Mouse (Mus musculus): ENCODE measurements around the gene Etv6. TPM values are rescaled to one million over a fixed set of nuclear protein-coding genes. Genes with fewer than 3 reads are reported as not detected.

The Etv6 gene
- polyA plus RNA-seq, 1 experiment: 16.3 TPM

DNA sequence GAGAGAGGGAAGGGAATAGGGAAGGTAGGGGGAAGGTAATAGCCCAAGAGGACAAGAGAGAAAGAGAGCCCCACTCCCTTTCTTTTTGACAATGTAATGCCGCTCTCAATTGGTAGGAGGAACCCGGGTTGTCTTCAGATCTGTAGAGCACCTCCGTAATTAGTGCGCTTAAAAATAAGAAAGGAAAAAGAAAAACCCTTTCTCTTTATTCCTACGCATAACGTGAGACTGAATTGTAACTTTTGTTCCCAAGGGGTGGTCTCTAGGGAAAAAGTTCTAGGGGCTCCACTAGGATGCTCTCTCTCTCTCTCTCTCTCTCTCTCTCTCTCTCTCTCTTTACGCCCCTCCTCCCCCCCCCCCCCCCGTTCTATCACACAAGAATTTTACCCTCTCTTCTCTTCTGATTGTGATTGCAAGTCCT is 1.0 kb downstream of the Etv6 start:
- 1% methylated on average over 7 of the region's 8 CpGs for whole genome bisulfite sequencing
- Histone ChIP-seq H3K4me3 (ENCODE audit: insufficient read depth, low read depth, low read length) (peak overlapping the region; percentile 96), H3K36me3 (ENCODE audit: control insufficient read depth, insufficient read depth, low read length) (no peaks in the 10 kb centered on the region), H3K4me1 (ENCODE audit: control insufficient read depth, insufficient read depth, low read length) (peaks cover 28% of the 10 kb centered on the region), H3K27ac (ENCODE audit: insufficient read depth, low read depth, low read length) (peak overlapping the region; percentile 100), H3K27me3 (replicated peaks; ENCODE audit: control insufficient read depth, insufficient read depth, low read length) (no peaks in the 10 kb centered on the region)
- no peak for TF ChIP-seq POLR2A (IDR thresholded peaks at IDR 0.05; ENCODE audit: low read depth, low read length)
- no peak for TF ChIP-seq CTCF (conservative IDR thresholded peaks at IDR 0.05; ENCODE audit: insufficient read depth, insufficient read length, low read depth, low read length)
- DNase-seq: no peak

DNA sequence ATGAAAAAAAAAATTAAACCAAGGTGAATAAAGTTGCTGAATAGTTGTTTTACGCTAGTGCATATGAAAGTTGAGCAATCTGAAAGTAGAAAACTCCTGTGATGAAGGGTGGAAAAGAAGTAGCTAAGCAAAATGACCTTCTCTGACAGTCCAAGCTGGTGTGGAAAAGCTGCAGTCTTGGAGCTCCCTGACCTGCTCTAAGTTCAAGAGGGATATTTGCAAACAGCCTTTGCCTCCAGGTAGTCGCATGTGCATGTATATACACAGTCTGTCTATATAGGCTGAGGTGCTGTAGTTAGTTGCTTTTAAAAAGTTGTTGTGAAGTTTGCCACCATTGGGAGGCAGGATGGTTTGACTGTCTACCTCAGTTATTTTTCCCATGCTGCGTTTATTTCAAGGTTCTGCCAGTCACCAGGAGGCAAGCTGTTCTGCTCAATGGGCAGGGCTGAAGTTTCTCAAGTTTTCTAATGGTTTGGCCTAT is 1.5 kb downstream of the Etv6 start:
- Histone ChIP-seq H3K27ac (ENCODE audit: insufficient read depth, low read depth, low read length) (peak overlapping the region; percentile 40), H3K27me3 (replicated peaks; ENCODE audit: control insufficient read depth, insufficient read depth, low read length) (no peaks in the 10 kb centered on the region), H3K4me3 (ENCODE audit: insufficient read depth, low read depth, low read length) (peak overlapping the region; percentile 96), H3K4me1 (ENCODE audit: control insufficient read depth, insufficient read depth, low read length) (peaks cover 33% of the 10 kb centered on the region), H3K36me3 (ENCODE audit: control insufficient read depth, insufficient read depth, low read length) (no peaks in the 10 kb centered on the region)
- WGBS: 12% methylated on average over 3 of the region's 3 CpGs
- no peak for TF ChIP-seq POLR2A (IDR thresholded peaks at IDR 0.05; ENCODE audit: low read depth, low read length)
- TF ChIP-seq CTCF (conservative IDR thresholded peaks at IDR 0.05; ENCODE audit: insufficient read depth, insufficient read length, low read depth, low read length): no peak
- DNase-seq: peak; percentile 49

DNA sequence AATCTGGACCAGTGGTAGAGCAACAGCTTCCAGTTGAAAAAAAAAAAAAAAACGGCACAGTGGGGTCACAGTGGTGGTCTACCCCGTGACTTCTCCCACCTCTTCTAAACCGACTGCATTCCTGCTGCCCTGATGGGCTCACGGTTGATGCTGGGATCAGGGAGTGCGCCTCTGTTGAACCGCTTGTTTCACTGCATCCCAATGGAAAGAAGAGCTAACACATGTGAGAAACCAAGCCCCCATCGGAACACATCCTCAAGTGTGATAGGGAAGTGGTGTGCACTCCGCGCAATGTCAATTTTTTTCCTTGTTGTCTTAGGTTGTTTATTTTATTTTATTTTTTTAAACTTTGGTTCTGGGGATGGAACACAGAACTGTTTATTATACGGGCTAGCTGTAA is 2.5 kb downstream of the Etv6 start:
- no peak for TF ChIP-seq CTCF (conservative IDR thresholded peaks at IDR 0.05; ENCODE audit: insufficient read depth, insufficient read length, low read depth, low read length)
- Histone ChIP-seq H3K27ac (ENCODE audit: insufficient read depth, low read depth, low read length) (peak overlapping the region; percentile 5; the same call in 1 of the 2 replicates), H3K4me3 (ENCODE audit: insufficient read depth, low read depth, low read length) (no peak overlapping the region), H3K27me3 (replicated peaks; ENCODE audit: control insufficient read depth, insufficient read depth, low read length) (no peaks in the 10 kb centered on the region), H3K36me3 (ENCODE audit: control insufficient read depth, insufficient read depth, low read length) (no peaks in the 10 kb centered on the region), H3K4me1 (ENCODE audit: control insufficient read depth, insufficient read depth, low read length) (peaks cover 35% of the 10 kb centered on the region)
- DNase-seq: no peak
- 55% methylated on average over 10 of the region's 10 CpGs for WGBS

DNA sequence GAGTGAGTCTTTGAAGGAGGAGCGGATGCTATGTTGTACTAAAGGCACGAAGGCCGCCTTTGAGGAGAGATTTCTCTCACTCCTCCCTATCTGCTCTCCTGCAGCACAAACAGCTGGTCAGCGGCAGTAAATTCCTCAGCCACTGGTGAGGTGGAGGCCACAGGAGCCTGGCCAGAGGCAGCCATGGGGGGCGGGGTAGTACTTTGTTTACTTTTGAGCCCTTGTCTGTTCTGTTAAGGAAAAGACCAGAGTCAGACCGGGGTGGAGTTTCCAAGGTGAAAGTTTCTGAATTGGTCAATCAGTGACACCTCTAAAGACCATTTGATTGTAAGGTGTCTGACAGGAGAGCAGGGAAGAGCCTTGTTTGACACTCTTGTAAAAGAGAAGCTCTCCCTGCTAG is 3.4 kb downstream of the Etv6 start:
- Histone ChIP-seq H3K4me1 (ENCODE audit: control insufficient read depth, insufficient read depth, low read length) (peaks cover 35% of the 10 kb centered on the region), H3K27me3 (replicated peaks; ENCODE audit: control insufficient read depth, insufficient read depth, low read length) (no peaks in the 10 kb centered on the region), H3K4me3 (ENCODE audit: insufficient read depth, low read depth, low read length) (peak overlapping the region; percentile 6; the same call in 1 of the 2 replicates), H3K27ac (ENCODE audit: insufficient read depth, low read depth, low read length) (peak overlapping the region; percentile 78), H3K36me3 (ENCODE audit: control insufficient read depth, insufficient read depth, low read length) (no peaks in the 10 kb centered on the region)
- 25% methylated on average over 6 of the region's 6 CpGs for WGBS
- DNase-seq: peak; percentile 93
- TF ChIP-seq CTCF (conservative IDR thresholded peaks at IDR 0.05; ENCODE audit: insufficient read depth, insufficient read length, low read depth, low read length) (no peak), POLR2A (IDR thresholded peaks at IDR 0.05; ENCODE audit: low read depth, low read length) (no peak)

DNA sequence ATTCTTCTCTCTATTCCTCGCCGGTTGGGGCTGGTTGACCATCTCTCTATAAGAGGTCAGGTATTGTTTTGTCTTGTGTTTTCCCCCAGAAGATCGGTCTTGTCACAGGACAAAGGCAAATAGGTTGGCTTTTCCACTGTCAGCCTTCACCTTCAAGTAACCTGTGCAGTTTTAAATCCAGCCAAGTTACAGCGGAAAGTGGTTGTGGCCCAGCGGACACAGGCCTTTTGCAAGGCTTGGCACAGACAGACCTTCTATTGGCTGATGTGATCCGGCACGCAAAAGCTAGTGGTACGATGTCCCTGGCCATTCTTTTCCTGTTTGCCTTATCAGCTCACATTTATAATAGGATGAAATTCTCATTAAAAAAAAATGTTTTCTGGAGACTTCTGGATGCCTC is 3.9 kb downstream of the Etv6 start:
- peak; percentile 59 for DNase-seq
- TF ChIP-seq CTCF (conservative IDR thresholded peaks at IDR 0.05; ENCODE audit: insufficient read depth, insufficient read length, low read depth, low read length) (no peak), POLR2A (IDR thresholded peaks at IDR 0.05; ENCODE audit: low read depth, low read length) (no peak)
- Histone ChIP-seq H3K36me3 (ENCODE audit: control insufficient read depth, insufficient read depth, low read length) (no peaks in the 10 kb centered on the region), H3K27me3 (replicated peaks; ENCODE audit: control insufficient read depth, insufficient read depth, low read length) (no peaks in the 10 kb centered on the region), H3K4me3 (ENCODE audit: insufficient read depth, low read depth, low read length) (peak overlapping the region; percentile 6; the same call in 1 of the 2 replicates), H3K27ac (ENCODE audit: insufficient read depth, low read depth, low read length) (peak overlapping the region; percentile 78), H3K4me1 (ENCODE audit: control insufficient read depth, insufficient read depth, low read length) (peaks cover 31% of the 10 kb centered on the region)
- 50% methylated on average over 8 of the region's 8 CpGs for WGBS

DNA sequence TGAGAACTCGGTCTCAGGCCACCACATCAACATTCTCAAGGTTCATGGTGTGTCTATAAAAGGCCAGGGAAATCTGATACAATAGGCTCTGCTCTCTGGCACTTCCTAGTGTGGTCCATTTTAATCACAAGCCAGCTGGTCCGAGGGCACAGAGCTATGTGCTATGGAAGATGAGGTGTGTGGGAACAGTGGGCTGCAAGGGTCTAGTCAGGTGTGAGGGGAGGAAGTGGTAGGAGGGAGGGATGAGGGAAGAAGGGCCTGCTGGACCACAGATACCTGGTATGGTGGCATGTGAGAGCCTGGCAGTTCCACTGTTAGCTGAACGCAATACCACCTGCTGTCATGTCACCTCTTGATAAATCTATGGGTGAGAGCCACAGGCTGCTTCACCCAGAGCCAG is 4.8 kb downstream of the Etv6 start:
- WGBS: 66% methylated on average over 3 of the region's 3 CpGs
- Histone ChIP-seq H3K4me3 (ENCODE audit: insufficient read depth, low read depth, low read length) (no peak overlapping the region), H3K27ac (ENCODE audit: insufficient read depth, low read depth, low read length) (no peak overlapping the region), H3K36me3 (ENCODE audit: control insufficient read depth, insufficient read depth, low read length) (no peaks in the 10 kb centered on the region), H3K4me1 (ENCODE audit: control insufficient read depth, insufficient read depth, low read length) (peaks cover 34% of the 10 kb centered on the region), H3K27me3 (replicated peaks; ENCODE audit: control insufficient read depth, insufficient read depth, low read length) (no peaks in the 10 kb centered on the region)
- DNase-seq: no peak
- no peak for TF ChIP-seq POLR2A (IDR thresholded peaks at IDR 0.05; ENCODE audit: low read depth, low read length)
- no peak for TF ChIP-seq CTCF (conservative IDR thresholded peaks at IDR 0.05; ENCODE audit: insufficient read depth, insufficient read length, low read depth, low read length)

DNA sequence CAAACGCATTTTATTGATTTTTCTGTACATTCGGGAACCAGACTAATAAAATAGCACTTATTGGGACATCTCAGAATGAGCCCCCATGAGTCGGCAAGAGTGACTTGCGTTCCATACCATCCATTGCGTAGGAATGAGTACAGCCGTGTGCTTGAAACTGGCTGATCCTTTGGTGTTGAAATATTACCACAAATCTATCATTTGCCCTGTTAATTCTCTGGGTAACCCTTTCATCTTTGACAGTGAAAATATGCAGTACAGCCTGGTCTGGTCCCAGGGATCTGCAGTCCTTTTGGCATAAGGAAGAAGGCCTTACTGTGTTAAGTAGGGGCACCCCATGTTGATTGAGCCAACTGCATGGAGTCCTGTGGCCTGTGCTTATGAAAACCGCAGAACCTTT is 5.8 kb downstream of the Etv6 start:
- DNase-seq: no peak
- Histone ChIP-seq H3K27ac (ENCODE audit: insufficient read depth, low read depth, low read length) (no peak overlapping the region), H3K27me3 (replicated peaks; ENCODE audit: control insufficient read depth, insufficient read depth, low read length) (no peaks in the 10 kb centered on the region), H3K4me1 (ENCODE audit: control insufficient read depth, insufficient read depth, low read length) (peaks cover 41% of the 10 kb centered on the region), H3K36me3 (ENCODE audit: control insufficient read depth, insufficient read depth, low read length) (no peaks in the 10 kb centered on the region), H3K4me3 (ENCODE audit: insufficient read depth, low read depth, low read length) (no peak overlapping the region)
- no peak for TF ChIP-seq CTCF (conservative IDR thresholded peaks at IDR 0.05; ENCODE audit: insufficient read depth, insufficient read length, low read depth, low read length)
- no peak for TF ChIP-seq POLR2A (IDR thresholded peaks at IDR 0.05; ENCODE audit: low read depth, low read length)
- 88% methylated on average over 7 of the region's 7 CpGs for WGBS

Data from kidney, adult 2 months (tissue).